Mouse (Mus musculus) T-helper 17 cell (primary cell): Measurements from ENCODE around the gene Slc2a3.

ENCODE experiments used
- in situ Hi-C, 2 experiments: fragments of 300-600 bp; cut with MboI, MseI; formaldehyde crosslinking; loops; 1 replicate in 1 of 2; 2 replicates in 1 of 2; pipeline ENCODE4 v1.15.1; 2025; ENCODE audit warnings: high pct_unique_total_duplicates in 2 of 2

Slc2a3 gene

GRCm38 (mm10) chr6:122810615-122811279, 9.3 kb upstream of the Slc2a3 start:
- in situ Hi-C loops, result loop anchor here (5.0 to 10.0 kb wide), 3 partner anchors 506 to 1886 kb away; partner anchors contain the start of gene M6pr (in 1 of the 2)

GRCm38 (mm10) chr6:122810022-122810614, 8.7 kb upstream of the Slc2a3 start:
- in situ Hi-C loops, result loop anchor here (5.0 to 10.0 kb wide), 3 partner anchors 505 to 1885 kb away; partner anchors contain the start of gene M6pr (in 1 of the 2)

GRCm38 (mm10) chr6:122804418-122804817, 3.0 kb upstream of the Slc2a3 start:
- in situ Hi-C loops, result loop anchor here in 1 of 2 experiments (10.0 kb wide), 1 partner anchor 1940 kb away; the partner anchor contains the start of gene Grcc10

- in situ Hi-C loops, result loop anchor here in 1 of 2 experiments (10.0 kb wide), 1 partner anchor 1943 kb away; the partner anchor contains the start of gene Grcc10
Observed at GRCm38 (mm10) chr6:122801801-122802514, 518 bp upstream of the Slc2a3 start.

- in situ Hi-C loops, result loop anchor here in 1 of 2 experiments (10.0 kb wide), 1 partner anchor 1944 kb away; the partner anchor contains the start of gene Grcc10
Observed at GRCm38 (mm10) chr6:122800640-122801300, 670 bp downstream of the Slc2a3 start.

GRCm38 (mm10) chr6:122795254-122795935, 6.0 kb downstream of the Slc2a3 start:
- in situ Hi-C loops, result loop anchor here in 1 of 2 experiments (10.0 kb wide), 1 partner anchor 359 kb away; no protein-coding TSS in a partner anchor

GRCm38 (mm10) chr6:122786275-122786674, 15.2 kb downstream of the Slc2a3 start:
- in situ Hi-C loops, result loop anchor here in 1 of 2 experiments (5.0 kb wide), 2 partner anchors 49 to 109 kb away; no protein-coding TSS in a partner anchor

- in situ Hi-C loops, result loop anchor here (5.0 kb wide), 3 partner anchors 48 to 123 kb away; no protein-coding TSS in a partner anchor
Observed at GRCm38 (mm10) chr6:122784866-122785265, 16.6 kb downstream of the Slc2a3 start.

- in situ Hi-C loops, result loop anchor here in 1 of 2 experiments (5.0 kb wide), 1 partner anchor 120 kb away; no protein-coding TSS in a partner anchor
Observed at GRCm38 (mm10) chr6:122782164-122782563, 19.3 kb downstream of the Slc2a3 start.

- in situ Hi-C loops, result loop anchor here in 1 of 2 experiments (5.0 kb wide), 1 partner anchor 119 kb away; no protein-coding TSS in a partner anchor
Observed at GRCm38 (mm10) chr6:122781167-122781566, 20.3 kb downstream of the Slc2a3 start.

- in situ Hi-C loops, result loop anchor here in 1 of 2 experiments (5.0 kb wide), 2 partner anchors 118 to 1252 kb away; no protein-coding TSS in a partner anchor
Observed at GRCm38 (mm10) chr6:122779916-122780315, 21.5 kb downstream of the Slc2a3 start.

GRCm38 (mm10) chr6:122776040-122776439, 25.4 kb downstream of the Slc2a3 start:
- in situ Hi-C loops, result loop anchor here in 1 of 2 experiments (5.0 kb wide), 1 partner anchor 1256 kb away; no protein-coding TSS in a partner anchor

- in situ Hi-C loops, result loop anchor here in 1 of 2 experiments (25.0 kb wide), 1 partner anchor 1863 kb away; the partner anchor contains the start of gene C1s2
Observed at GRCm38 (mm10) chr6:122774345-122774744, 27.1 kb downstream of the Slc2a3 start.

- in situ Hi-C loops, result loop anchor here in 1 of 2 experiments (25.0 kb wide), 1 partner anchor 1865 kb away; the partner anchor contains the start of gene C1s2
Observed at GRCm38 (mm10) chr6:122772701-122773100, 28.7 kb downstream of the Slc2a3 start.

GRCm38 (mm10) chr6:122770760-122771315, 30.6 kb downstream of the Slc2a3 start:
- in situ Hi-C loops, result loop anchor here in 1 of 2 experiments (25.0 kb wide), 1 partner anchor 1866 kb away; the partner anchor contains the start of gene C1s2

GRCm38 (mm10) chr6:122769771-122770759, 31.4 kb downstream of the Slc2a3 start:
- in situ Hi-C loops, result loop anchor here in 1 of 2 experiments (25.0 kb wide), 1 partner anchor 1867 kb away; the partner anchor contains the start of gene C1s2

GRCm38 (mm10) chr6:122768256-122768655, 33.2 kb downstream of the Slc2a3 start:
- in situ Hi-C loops, result loop anchor here in 1 of 2 experiments (25.0 kb wide), 1 partner anchor 1869 kb away; the partner anchor contains the start of gene C1s2

- in situ Hi-C loops, result loop anchor here in 1 of 2 experiments (25.0 kb wide), 1 partner anchor 1870 kb away; the partner anchor contains the start of gene C1s2
Observed at GRCm38 (mm10) chr6:122767012-122767411, 34.4 kb downstream of the Slc2a3 start.
